Mouse (Mus musculus): Measurements from ENCODE around the gene Triml2.

The Triml2 gene

GRCm38 (mm10) chr8:43180054-43180690, at the start of gene Triml2:
Gene Triml2 (plus strand): TSS chr8:43180541.
- DNase-seq (ENCODE audit: low read depth, low spot score) = no peak

GRCm38 (mm10) chr8:43141386-43141785, 39.0 kb upstream of the Triml2 start, which contains the start of gene Triml1:
Gene Triml1 (minus strand): TSS chr8:43141486.
- no peak for DNase-seq (ENCODE audit: low read depth, low spot score)

GRCm38 (mm10) chr8:43149307-43149706, 31.0 kb upstream of the Triml2 start:
- no peak for DNase-seq (ENCODE audit: low read depth, low spot score)

GRCm38 (mm10) chr8:43163255-43163654, 17.1 kb upstream of the Triml2 start:
- DNase-seq (ENCODE audit: low read depth, low spot score) = no peak

GRCm38 (mm10) chr8:43164453-43164852, 15.9 kb upstream of the Triml2 start:
- no peak for DNase-seq (ENCODE audit: low read depth, low spot score)

- DNase-seq (ENCODE audit: low read depth, low spot score) = no peak
Measured at GRCm38 (mm10) chr8:43168083-43168482, 12.3 kb upstream of the Triml2 start.

GRCm38 (mm10) chr8:43169249-43169755, 11.0 kb upstream of the Triml2 start:
- DNase-seq (ENCODE audit: low read depth, low spot score) = no peak

GRCm38 (mm10) chr8:43176766-43177486, 3.4 kb upstream of the Triml2 start:
- no peak for DNase-seq (ENCODE audit: low read depth, low spot score)

GRCm38 (mm10) chr8:43178263-43178662, 2.1 kb upstream of the Triml2 start:
- no peak for DNase-seq (ENCODE audit: low read depth, low spot score)

- peak; percentile 5 for DNase-seq (ENCODE audit: low read depth, low spot score)
Measured at GRCm38 (mm10) chr8:43179189-43179588, 1.2 kb upstream of the Triml2 start.

GRCm38 (mm10) chr8:43182281-43182680, 1.9 kb downstream of the Triml2 start:
- no peak for DNase-seq (ENCODE audit: low read depth, low spot score)

GRCm38 (mm10) chr8:43215554-43215953, 35.2 kb downstream of the Triml2 start:
- no peak for DNase-seq (ENCODE audit: low read depth, low spot score)

GRCm38 (mm10) chr8:43243326-43243725, 63.0 kb downstream of the Triml2 start:
- no peak for DNase-seq (ENCODE audit: low read depth, low spot score)

Data from retina, postnatal 7 days (tissue).